Mouse (Mus musculus) hindbrain, embryonic 10.5 days (tissue): ENCODE measurements around the gene Stard3. TPM values are rescaled to one million over a fixed set of nuclear protein-coding genes. Genes with fewer than 3 reads are reported as not detected.

Source experiments
- DNase-seq: peaks from one replicate; pipeline ENCODE4 v3.0.0-alpha.2; 2017; ENCODE audit warnings: low spot score
- H3K27ac ChIP-seq: fragments of 300-500 bp; sonication (generic); 2 replicates; pipeline ENCODE4 v1.5.1; 2016; ENCODE audit warnings: mild to moderate bottlenecking, moderate library complexity
- H3K27me3 ChIP-seq: fragments of 300-500 bp; sonication (generic); 2 replicates; pipeline ENCODE4 v1.6.1; 2016; ENCODE audit warnings: mild to moderate bottlenecking; ENCODE audit not compliant: poor library complexity, insufficient read depth, severe bottlenecking
- H3K36me3 ChIP-seq: fragments of 300-500 bp; sonication (generic); 2 replicates; pipeline ENCODE4 v1.6.1; 2016; ENCODE audit warnings: mild to moderate bottlenecking, moderate library complexity
- H3K4me1 ChIP-seq: fragments of 300-500 bp; sonication (generic); replicated peaks from 2 replicates; pipeline ENCODE4 v1.6.1; 2016; ENCODE audit warnings: mild to moderate bottlenecking
- H3K4me3 ChIP-seq: fragments of 300-500 bp; sonication (generic); 2 replicates; pipeline ENCODE4 v1.5.1; 2016; ENCODE audit warnings: mild to moderate bottlenecking, moderate library complexity
- H3K9me3 ChIP-seq: fragments of 300-500 bp; sonication (generic); 2 replicates; pipeline ENCODE4 v1.6.1; 2016; ENCODE audit warnings: mild to moderate bottlenecking, moderate library complexity
- WGBS: fragments of 180-500 bp; shearing (Covaris S2); methylation state at CpG from one replicate; pipeline ENCODE4 v1.1.7; 2016; 5-methylcytosine and 5-hydroxymethylcytosine counted together
- polyA plus RNA-seq: library from polyadenylated mRNA; unstranded; fragments of >200 nt; fragmentation: Nextera tagmentation; extraction: Ambion mirVana; gene quantifications from 2 replicates; pipeline ENCODE4 v1.2.1, GENCODE M21; 2016

Stard3 gene
- polyA plus RNA-seq, 1 experiment from 2014 or later, result 57.8 TPM

DNA sequence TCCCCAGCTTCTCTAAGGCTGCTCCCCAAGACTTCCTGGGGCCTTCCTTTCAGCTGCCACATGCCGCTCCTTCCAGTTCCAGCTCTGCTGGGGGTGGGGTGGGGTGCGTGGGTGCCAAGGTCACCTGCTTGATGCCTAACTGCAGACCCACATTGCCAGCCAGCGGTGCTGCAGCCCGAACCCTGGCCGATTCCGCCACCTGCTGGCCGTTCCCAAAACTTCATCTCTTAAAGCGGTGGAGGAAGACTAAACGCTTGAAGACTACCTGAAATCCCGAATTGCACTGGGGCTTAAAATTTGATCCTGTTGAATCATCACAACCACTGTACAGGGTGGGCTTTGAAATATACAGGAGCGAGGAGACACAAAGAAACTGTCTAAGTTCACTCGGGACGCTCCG lies 12.9 kb upstream of the Stard3 start:
- Histone ChIP-seq H3K36me3 (no peaks in the 10 kb centered on the region), H3K4me1 (peaks cover 49% of the 10 kb centered on the region), H3K27ac (no peak overlapping the region), H3K27me3 (peaks cover 99% of the 10 kb centered on the region), H3K4me3 (peak overlapping the region; percentile 36), H3K9me3 (no peaks in the 10 kb centered on the region)
- WGBS, result 2% methylated on average over 14 of the region's 14 CpGs
- DNase-seq, result peak; percentile 82

DNA sequence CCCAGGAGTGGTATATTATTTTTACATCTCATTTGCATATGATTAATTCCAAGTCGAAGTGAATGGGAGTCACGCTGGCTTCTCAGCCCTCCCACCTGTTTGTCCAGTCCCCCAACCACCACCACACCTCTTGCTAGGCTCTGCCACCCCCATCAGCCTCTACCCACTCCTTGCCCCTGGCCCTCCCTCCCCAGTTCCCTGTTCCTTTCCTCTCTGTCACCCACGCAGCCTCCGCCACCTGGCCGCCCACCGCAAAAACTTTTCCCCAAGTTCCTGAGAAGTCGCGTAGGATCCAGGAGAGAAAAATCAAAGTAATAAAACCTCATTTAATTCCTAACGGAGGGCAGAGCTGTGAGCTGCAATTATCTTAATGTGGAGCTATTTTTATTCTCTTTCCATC lies 12.0 kb upstream of the Stard3 start:
- no peaks in the 10 kb centered on the region for H3K36me3 ChIP-seq
- H3K9me3 ChIP-seq, result no peaks in the 10 kb centered on the region
- H3K27me3 ChIP-seq, result peaks cover 100% of the 10 kb centered on the region
- no peak overlapping the region for H3K4me3 ChIP-seq
- 8% methylated on average over 9 of the region's 9 CpGs for WGBS
- DNase-seq, result no peak
- H3K4me1 ChIP-seq, result peaks cover 49% of the 10 kb centered on the region
- no peak overlapping the region for H3K27ac ChIP-seq

DNA sequence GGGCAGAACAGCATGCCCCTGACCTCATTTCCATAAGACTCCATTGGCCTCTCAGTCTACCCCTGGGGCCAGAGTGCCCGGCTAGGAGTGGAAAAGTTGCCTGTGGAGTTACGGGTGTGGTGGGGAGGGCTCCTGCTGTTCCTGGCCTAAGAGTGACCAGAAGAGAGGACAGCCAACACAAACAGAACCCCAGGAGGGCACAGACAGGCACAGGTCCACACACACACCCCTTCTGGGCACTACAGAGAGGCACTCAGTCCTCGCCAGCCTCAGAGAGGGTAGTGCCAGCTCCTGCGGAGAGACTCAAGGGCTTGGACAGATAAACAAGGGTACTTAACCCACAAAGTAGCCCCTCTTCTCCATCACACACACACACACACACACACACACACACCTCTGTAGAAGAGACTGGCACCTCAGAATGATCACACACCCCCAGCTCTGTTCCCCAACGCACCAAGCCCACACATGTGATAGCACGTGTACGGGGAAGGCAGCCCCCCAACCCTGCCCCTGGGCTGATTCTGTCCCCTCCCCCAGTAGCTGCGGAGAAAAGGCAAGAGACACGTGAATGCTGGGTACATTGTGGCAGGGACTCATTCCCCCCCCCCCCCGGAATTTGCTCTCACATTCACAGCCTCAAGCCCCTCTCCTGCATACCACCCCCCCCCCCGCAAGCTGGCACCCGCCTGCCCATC lies 10.6 kb upstream of the Stard3 start:
- H3K9me3 ChIP-seq, result no peaks in the 10 kb centered on the region
- H3K4me3 ChIP-seq, result peak overlapping the region; percentile 64

GRCm38 (mm10) chr11:98348083-98348961 lies 9.8 kb upstream of the Stard3 start, which contains the start of gene Ppp1r1b:
Ppp1r1b (plus strand) TSS chr11:98348404.
- Histone ChIP-seq H3K27me3 (peaks cover 100% of the 10 kb centered on the region), H3K4me3 (peak within 1 kb of the TSS; percentile 64), H3K27ac (peak within 1 kb of the TSS; percentile 9; the same call in 1 of the 2 replicates), H3K36me3 (no peaks in the 10 kb centered on the region), H3K9me3 (no peaks in the 10 kb centered on the region), H3K4me1 (peaks cover 43% of the 10 kb centered on the region)
- under 1% methylated on average over 55 of the region's 55 CpGs for WGBS
- peak; percentile 49 for DNase-seq

More for the DNA sequence above, 10.6 kb upstream of the Stard3 start:
- WGBS, result under 1% methylated on average over 12 of the region's 12 CpGs
- peaks cover 43% of the 10 kb centered on the region for H3K4me1 ChIP-seq
- H3K27me3 ChIP-seq, result peaks cover 100% of the 10 kb centered on the region
- no peak for DNase-seq
- no peaks in the 10 kb centered on the region for H3K36me3 ChIP-seq
- no peak overlapping the region for H3K27ac ChIP-seq

GRCm38 (mm10) chr11:98349308-98349707 lies 8.9 kb upstream of the Stard3 start:
- Histone ChIP-seq H3K27ac (no peak overlapping the region), H3K9me3 (no peaks in the 10 kb centered on the region), H3K36me3 (no peaks in the 10 kb centered on the region), H3K27me3 (peaks cover 100% of the 10 kb centered on the region), H3K4me1 (peaks cover 48% of the 10 kb centered on the region), H3K4me3 (peak overlapping the region; percentile 64)
- no peak for DNase-seq
- 1% methylated on average over 9 of the region's 9 CpGs for WGBS

- peaks cover 51% of the 10 kb centered on the region for H3K4me1 ChIP-seq
- H3K27me3 ChIP-seq, result peaks cover 97% of the 10 kb centered on the region
- 81% methylated on average over 18 of the region's 18 CpGs for WGBS
- H3K27ac ChIP-seq, result no peak overlapping the region
- H3K36me3 ChIP-seq, result no peaks in the 10 kb centered on the region
- H3K4me3 ChIP-seq, result no peak overlapping the region
- no peak for DNase-seq
- H3K9me3 ChIP-seq, result no peaks in the 10 kb centered on the region
These were observed 5.7 kb upstream of the Stard3 start for GRCm38 (mm10) chr11:98352272-98352990.

- peaks cover 85% of the 10 kb centered on the region for H3K27me3 ChIP-seq
- WGBS, result 40% methylated on average over 8 of the region's 8 CpGs
These were observed 4.4 kb upstream of the Stard3 start for GRCm38 (mm10) chr11:98353651-98354211.

DNA sequence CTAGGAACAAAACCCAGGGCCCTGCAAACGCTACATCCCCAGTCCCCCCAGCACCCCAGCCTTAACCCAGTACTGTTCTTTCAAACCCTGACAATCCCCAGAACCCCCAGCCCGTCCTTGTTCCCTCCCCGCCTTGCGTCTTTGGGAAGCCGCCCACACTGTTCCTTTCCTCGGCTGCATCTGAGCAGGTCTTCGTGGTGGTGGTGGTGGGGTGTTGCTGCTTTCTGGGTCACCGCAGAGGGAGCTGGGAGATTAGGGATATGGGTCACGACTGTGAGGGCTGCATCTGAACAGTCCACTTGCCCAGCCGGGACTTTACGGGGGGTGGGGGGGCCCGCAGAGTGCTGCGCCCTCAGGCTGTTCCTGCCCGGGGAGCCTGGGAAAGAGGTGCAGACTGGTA lies 3.7 kb upstream of the Stard3 start:
- Histone ChIP-seq H3K4me1 (peaks cover 45% of the 10 kb centered on the region), H3K27ac (no peak overlapping the region; the same call in 1 of the 2 replicates), H3K9me3 (no peaks in the 10 kb centered on the region), H3K36me3 (no peaks in the 10 kb centered on the region), H3K4me3 (no peak overlapping the region), H3K27me3 (peaks cover 78% of the 10 kb centered on the region)
- 65% methylated on average over 14 of the region's 14 CpGs for WGBS
- DNase-seq, result no peak

More at GRCm38 (mm10) chr11:98353651-98354211, 4.4 kb upstream of the Stard3 start:
- Histone ChIP-seq H3K4me3 (no peak overlapping the region), H3K36me3 (no peaks in the 10 kb centered on the region), H3K27ac (no peak overlapping the region), H3K9me3 (no peaks in the 10 kb centered on the region), H3K4me1 (peaks cover 45% of the 10 kb centered on the region)
- DNase-seq, result no peak

- peaks cover 64% of the 10 kb centered on the region for H3K27me3 ChIP-seq
These were observed 2.4 kb upstream of the Stard3 start for GRCm38 (mm10) chr11:98355732-98356299.

DNA sequence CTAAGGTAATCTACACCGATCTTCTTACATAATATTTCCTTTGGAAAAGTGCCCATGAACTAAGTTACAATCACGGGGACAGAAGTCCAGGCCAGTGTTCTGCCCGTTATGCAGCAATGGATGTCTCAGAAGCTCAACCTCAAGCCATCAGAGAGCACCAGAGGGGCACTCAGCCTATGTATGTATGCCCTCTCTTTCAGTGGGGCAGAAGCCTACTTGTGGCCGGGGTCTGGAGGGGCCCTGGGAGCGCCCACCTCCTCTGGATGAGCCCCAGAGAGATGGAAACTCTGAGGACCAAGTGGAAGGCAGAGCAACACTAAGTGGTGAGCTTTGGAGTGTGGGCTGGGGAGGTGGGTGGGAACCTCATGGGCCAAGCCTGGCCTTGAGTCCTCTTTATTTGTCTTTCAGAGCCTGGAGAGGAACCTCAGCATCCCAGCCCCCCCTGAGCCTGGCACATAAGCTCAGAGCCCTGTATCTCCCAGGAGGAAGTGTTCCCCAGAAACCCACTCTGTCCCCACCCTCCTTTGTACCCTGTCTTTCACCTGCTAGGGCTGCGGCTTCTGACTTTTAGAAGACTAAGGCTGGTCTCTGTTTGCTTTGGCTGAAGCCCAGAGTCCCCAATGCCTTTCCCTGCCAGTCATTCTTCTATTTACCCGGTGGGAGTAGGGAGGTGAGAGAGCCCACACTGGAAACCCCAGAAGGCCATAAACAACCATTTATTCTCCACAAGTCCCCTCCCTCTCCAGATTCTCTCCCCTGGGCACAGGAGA lies 1.4 kb upstream of the Stard3 start:
- peaks cover 54% of the 10 kb centered on the region for H3K27me3 ChIP-seq
- H3K27ac ChIP-seq, result no peak overlapping the region
- no peaks in the 10 kb centered on the region for H3K9me3 ChIP-seq
- H3K4me3 ChIP-seq, result peak overlapping the region; percentile 86; the same call in 1 of the 2 replicates
- 78% methylated on average over 7 of the region's 7 CpGs for WGBS
- H3K36me3 ChIP-seq, result no peaks in the 10 kb centered on the region
- no peak for DNase-seq
- peaks cover 65% of the 10 kb centered on the region for H3K4me1 ChIP-seq

More at GRCm38 (mm10) chr11:98355732-98356299, 2.4 kb upstream of the Stard3 start:
- no peaks in the 10 kb centered on the region for H3K36me3 ChIP-seq
- H3K27ac ChIP-seq, result no peak overlapping the region
- 9% methylated on average over 6 of the region's 6 CpGs for WGBS
- DNase-seq, result peak; percentile 65
- peaks cover 59% of the 10 kb centered on the region for H3K4me1 ChIP-seq
- no peaks in the 10 kb centered on the region for H3K9me3 ChIP-seq
- H3K4me3 ChIP-seq, result no peak overlapping the region

DNA sequence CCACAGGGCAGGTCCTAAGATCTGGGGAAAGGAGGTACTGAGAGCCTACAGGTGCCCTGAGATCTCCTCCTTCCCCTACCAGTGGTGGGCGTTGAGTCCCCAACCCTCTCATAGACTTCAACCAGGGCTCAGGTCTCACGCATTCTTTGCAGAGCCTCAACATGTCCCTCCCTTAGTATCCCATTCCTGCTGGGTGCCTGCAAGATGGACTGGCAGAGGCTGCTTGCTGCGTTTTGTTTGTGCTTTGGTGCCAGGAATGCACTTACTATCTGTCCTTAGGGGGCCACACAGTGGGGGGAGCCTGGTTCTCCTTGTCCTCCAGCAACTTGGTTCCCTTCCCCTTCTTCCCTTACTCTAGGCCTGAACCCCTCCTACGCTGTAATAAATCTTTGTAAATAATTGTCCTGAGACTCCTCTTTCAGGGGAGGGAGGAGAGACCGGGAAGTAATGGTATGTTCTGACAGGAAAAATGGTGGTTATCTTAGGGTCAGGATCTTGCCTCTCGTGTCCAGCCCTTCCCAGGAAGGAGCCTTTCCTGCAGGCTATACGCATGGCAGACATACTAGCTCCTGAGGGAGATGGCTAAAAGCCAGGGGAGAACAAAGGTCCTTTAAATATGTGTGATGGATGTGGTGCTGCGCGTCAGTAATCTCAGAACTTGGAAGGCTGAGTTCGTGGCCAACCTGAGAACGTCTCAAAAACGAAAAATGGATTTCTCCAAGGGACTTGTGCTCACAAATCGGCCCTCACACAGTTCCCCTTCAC lies 590 bp upstream of the Stard3 start:
- 9% methylated on average over 13 of the region's 13 CpGs for WGBS
- H3K4me3 ChIP-seq, result peak overlapping the region; percentile 86
- H3K36me3 ChIP-seq, result no peaks in the 10 kb centered on the region
- no peaks in the 10 kb centered on the region for H3K9me3 ChIP-seq
- H3K27me3 ChIP-seq, result peaks cover 47% of the 10 kb centered on the region
- peak overlapping the region; percentile 94 for H3K27ac ChIP-seq
- H3K4me1 ChIP-seq, result peaks cover 73% of the 10 kb centered on the region
- peak; percentile 5 for DNase-seq
